Mouse (Mus musculus): ENCODE measurements around the gene Cfap54. TPM values are rescaled to one million over a fixed set of nuclear protein-coding genes. Genes with fewer than 3 reads are reported as not detected.
A peak's percentile ranks its signal among the peaks of the same experiment; 100 is the strongest.

Gene Cfap54
- total RNA-seq, 1 experiment from 2014 or later = 6.5 TPM

DNA sequence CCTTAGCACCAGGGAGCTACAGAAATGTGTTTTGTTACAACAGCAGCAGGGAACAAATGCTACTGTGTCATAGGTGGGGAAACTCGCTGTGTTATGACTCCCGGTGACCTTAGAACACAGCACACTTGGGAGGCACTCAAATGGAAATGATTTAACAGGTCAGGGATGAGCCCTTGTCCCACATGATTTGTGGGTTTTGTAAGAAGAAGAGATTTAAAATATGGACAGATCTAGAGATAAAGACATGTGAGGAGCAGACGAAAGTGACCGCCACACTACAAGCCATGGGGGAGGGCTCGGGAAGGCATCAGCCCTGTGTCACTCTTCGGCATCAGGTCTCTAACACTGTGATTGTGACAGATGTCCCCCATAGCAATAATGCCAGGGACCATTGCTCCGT lies 144.3 kb downstream of the Cfap54 start:
- no peak for DNase-seq

DNA sequence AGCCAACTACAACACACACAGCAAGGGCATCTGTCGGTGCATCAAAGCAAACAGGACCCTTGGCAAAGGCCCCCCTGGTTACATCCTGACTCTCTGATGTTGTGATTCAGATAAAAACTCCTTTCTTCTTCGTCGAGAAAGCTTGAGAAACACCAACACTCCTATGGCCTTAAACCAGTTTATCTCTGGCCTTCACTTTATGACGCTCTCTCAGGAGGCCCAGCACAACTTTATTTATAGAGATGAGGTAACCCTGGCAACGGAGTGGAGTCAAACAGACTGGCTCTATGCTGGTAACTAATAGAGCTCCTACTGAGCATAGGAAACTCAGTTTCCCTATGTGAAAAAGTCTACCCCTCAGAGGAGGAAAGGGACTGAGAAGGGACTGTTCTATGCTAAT lies 146.9 kb downstream of the Cfap54 start:
- peak; percentile 8 for DNase-seq

DNA sequence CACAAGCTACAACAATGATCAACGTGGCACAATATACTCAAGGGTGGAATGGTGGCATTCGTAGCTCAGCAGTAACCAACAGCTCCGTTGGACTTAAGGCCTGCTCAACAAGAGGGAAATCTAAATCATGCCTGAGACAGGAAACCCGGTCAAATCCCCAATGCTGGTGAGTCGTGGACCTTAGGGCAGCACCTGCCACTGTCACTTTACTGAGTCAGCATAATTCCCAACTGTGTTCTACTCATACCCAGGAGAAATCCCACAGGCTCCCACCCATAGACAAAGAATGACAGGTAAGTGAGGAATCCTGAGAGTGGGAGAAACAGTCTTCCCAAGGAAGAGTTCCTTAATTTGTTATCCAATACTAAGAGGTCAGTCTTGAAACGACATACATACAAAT lies 147.8 kb downstream of the Cfap54 start:
- no peak for DNase-seq

DNA sequence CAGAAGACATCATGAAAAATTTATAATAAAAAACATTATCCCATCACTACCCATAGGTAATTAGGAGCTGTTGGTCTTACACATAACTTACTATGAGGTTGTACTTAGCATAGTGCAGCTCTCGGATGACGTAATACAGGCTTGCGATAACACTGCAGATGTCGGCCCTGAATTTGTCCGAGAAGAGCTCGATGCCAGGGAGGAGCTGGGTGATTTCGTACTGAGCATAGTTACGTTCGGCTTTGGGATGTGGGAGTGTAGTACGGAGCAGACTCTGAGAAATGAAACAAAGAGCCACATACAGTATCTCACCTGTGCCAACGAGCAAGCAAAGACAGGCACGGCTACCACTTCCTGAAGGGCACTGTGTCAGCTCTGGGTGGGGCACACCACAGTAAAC lies 149.0 kb downstream of the Cfap54 start:
- no peak for DNase-seq

DNA sequence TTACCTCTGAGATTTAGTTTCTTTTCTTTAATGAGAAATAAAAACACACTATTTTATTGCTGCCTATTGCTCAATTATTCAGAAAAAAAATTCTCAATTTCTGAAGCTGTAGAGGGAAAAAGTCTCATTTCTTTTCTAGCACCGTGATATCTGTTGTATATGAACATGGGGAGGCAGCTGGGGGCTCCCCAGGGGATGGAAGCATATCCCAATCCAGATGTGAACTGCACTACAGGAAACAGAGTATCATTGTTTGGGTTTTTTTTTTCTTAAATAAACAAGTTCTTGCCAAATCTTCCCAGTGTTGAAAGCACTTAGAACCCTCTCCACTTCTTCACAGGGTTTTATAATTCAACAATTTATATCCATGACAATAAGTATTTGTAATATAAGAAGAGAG lies 151.4 kb downstream of the Cfap54 start:
- no peak for DNase-seq

DNA sequence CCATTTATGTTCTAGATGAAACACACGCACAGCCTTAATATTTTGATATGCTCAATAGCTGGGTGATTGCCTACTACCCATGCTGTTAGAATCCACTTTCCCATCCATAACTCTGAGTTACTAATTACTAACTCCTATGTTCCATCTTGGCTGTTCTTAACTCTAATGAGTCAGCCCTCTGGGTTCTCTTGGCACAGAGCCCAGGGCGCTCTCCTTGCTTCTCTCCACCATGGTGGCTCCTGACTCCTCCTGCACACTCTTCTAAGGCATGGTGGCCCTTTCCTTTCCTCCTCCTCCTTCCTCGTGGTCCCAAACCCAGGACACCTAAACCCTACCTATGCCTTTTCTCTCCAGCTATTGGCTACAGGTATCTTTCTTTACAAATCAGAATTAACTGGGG lies 153.2 kb downstream of the Cfap54 start:
- peak; percentile 78 for DNase-seq

DNA sequence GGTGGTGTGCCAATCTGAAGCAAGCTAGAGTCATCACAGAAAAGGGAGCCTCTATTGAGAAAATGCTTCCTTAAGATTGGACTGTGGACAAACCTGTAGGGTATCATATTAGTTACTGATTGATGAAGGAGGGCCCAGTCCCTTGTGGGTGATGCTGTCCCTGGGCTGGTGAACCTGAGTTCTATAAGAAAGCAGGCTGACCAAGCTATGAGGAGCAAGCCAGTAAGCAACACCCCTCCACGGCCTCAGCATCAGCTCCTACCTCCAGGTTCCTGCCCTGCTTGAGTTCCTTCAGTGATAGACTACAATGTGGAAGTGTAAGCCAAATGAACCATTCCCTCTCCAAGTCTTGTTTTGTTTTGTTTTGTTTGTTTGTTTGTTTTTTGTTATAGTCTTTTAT lies 162.9 kb downstream of the Cfap54 start:
- no peak for DNase-seq

DNA sequence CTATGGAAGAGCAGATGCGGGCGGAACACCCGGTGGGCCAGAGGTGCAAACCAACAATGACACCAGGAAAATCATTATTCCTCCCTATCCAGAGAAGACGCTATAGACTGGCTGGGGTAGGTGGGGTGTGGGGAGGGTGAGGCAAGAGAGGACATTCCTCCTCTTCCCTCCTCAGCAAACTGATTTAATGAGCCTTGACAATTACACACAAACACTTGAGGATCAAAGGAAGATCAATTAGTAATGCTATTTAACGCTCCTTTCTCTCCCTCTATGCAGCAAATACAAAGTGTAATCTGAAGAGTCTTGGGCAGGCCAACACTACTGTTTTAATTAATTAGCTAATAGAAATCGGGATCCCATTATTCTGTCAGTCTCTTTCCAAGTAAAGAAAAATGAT lies 174.2 kb downstream of the Cfap54 start:
- no peak for DNase-seq

DNA sequence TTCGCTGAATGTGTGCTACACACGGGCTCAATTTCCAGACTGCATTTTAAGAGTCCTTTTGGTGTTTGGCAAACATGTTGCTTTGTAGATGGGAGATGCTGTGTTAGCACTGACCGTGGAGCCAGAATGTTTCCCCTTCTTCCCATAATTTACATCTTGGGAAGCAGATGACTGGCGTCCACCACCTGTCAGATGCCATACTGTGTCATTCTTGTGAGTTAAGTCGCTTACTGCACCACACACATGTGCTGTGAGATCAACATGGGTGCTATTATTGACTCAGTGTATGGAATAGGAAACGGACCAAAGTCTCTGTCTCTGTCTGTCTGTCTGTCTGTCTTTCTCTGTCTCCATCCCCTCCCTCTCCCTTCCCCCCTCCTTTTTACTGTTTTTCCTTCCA lies 193.0 kb downstream of the Cfap54 start:
- DNase-seq = no peak

DNA sequence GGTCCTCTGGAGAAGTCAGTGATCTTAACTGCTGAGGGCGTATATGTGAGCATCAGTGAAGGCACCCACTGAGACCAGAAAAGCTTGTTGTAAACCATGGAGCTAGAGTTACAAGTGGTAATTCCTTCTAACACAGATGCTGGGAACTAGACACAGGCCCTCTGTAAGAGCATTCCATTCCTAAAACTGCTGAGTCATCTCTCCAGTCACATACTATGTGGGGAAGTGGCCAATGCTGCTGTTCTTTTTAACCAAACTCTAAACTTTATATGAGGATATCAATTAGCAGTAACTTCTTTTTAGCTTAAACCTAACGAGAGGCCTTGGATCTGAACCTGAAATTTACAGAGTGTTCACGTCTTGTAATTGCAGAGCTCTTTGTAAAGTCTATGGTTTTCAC lies 203.4 kb downstream of the Cfap54 start:
- DNase-seq = no peak

DNA sequence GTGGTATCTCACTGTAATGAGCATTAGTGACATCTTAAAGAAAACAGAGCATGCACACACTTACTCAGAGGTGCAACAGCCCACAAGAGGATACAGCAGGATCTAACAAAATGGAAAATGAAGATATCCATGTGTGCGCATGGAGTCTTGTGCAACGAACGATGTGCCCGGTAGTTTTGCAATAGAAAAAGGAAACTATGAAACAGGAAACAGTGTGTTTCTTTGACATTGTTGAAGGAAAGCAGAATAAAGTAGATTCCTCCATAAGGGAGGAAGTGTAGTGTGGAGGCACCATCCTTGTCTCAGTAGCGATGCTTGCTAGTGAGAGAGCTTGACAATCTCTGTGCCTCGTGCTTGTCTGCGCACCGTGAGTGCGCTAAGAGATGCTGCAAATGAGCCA lies 240.4 kb downstream of the Cfap54 start:
- no peak for DNase-seq

DNA sequence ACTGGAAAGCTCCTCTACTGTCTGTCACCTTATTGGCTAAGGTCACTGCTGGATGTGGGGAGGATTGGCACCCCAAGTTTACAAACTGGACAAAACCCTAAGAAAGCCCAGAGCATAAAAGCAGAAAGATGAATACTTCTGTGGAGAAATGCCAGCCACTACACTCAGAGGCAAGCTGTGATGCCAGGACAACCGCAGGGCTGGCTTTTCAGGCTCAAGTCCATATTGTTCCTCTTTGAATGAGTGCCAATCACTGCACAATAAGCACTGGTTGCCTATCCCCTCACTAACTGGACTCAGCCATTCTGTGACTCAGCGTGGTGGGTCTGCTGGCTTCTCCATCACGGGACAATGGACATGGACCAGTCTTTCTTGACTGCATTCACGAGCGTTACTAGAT lies 243.8 kb downstream of the Cfap54 start:
- no peak for DNase-seq

DNA sequence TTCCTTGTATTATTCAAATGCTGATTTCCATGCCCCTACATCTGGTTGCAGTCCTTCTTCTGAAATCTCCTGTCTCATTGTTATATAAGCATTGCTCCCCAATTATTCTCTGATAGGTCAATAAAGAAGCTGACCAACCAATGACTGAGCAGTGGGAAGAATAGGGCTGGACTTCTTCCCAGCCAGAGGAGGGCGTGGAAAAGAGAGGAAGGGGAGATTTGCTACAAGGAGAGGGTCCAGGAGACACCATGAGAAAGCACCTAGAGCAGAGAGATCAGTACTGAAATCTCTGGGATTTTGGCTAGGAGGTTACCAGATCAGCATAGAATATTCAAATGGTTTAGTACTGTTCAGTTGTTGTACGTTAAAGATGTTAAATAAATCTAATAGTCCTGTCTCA lies 244.4 kb downstream of the Cfap54 start:
- no peak for DNase-seq

DNA sequence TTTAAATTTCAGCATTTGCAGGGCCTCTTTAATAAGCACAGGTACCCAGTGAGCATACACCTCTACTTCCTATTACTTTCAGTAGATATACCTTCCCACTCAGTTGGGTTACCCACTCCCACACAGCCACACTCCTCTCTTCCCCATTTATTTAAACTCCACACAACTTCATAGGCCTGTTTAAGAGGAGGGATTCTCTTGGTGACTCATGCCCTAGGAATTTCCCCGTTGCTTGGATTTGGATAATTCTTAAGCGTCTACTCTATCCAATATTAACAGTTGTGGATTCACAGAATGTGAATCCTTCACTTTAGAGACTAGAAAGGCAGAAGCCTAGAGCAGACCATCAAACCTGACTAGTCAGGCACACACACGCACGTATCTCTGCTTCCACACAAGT lies 259.9 kb downstream of the Cfap54 start:
- no peak for DNase-seq

DNA sequence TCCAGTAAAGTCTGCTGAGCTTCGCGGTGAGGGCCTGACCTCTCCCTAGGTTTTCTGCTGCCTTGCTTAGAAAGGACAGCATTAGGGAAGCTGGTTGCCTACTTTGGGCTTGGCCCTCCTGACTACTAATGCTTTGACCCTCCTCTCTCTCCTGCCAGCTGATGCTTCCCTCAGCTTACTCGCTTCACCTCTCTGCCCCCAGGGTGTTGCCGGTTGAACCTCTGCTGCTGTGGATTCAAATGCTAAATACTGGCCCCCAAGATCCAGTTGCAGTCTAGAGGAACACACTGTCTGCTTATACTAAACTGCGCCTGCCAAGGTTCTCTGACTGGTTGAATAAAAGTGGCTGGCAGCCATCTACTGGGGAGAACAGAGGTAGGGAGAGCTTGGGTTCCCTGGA lies 263.2 kb downstream of the Cfap54 start:
- no peak for DNase-seq

DNA sequence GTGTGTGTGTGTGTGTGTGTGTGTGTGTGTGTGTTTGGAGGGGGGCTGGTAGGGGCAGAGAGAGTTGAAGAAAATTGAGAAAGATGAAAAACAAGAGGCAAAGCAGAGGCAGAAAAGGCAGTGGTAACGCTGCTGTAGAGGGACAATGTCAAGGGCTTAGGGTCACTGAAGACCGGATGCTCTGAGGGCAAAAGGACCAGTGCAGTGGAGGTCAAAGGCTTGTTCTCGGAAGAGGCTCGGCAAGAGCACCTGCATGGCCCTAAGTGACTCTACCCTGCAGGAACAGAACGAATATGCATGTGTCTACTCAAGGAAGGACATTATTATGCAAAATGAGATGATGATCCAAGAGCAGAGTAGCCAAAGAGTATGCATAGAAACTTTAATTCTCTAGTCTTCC lies 264.5 kb downstream of the Cfap54 start:
- DNase-seq = no peak

DNA sequence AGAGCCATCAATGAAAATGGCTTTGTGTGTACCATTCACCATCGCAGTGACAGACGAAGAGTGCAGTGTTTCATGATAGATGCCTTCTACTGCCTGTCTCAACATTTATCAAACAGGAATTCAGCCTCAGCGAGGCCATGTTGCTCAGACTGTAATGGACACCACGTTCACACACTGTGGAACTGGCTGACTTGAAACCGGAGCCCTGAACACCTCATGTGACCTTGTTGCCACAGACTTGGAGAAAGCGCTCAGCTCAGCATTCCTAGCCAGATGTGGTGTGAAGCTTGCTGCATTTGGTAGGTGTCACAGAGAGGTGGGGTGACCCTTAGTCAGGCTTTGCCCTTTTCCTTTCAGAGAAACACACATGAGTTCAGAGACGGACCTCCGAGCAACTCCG lies 270.5 kb downstream of the Cfap54 start:
- no peak for DNase-seq

DNA sequence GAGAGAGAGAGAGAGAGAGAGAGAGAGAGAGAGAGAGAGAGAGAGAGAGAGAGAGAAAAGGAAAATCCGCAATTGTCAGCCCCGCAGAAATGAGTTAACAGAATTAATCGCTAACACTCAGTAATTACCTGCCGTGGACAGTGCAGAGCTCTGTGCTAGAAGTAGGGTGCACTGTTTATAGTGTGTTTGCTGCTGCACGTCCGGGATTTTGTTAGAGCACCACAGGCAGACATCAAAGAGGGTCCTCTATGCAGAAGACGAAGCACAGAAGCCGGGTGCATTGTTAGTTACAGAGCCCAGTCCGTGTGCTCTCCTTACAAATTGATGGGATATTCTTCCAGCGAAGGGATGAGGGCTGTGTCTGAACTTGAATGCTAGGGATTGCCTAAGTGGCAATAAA lies 289.5 kb downstream of the Cfap54 start:
- no peak for DNase-seq

DNA sequence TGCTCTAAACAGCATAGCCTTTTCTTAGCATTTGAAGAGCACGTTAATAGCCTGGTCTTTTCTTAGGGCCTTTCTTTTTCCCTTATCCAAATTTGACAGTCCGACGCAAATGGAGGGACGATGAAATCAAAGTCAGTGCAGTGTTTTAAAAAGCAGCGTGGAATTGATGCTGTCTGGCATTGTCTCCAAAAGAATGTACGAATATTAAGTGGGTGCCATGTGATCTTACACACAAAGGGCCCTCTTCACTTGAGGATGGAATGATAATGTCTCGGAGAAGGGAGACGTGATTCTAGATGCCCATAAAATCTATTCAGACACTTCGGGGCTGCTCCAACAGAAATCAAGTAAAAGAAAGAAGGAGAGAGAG lies 289.9 kb downstream of the Cfap54 start:
- no peak for DNase-seq

DNA sequence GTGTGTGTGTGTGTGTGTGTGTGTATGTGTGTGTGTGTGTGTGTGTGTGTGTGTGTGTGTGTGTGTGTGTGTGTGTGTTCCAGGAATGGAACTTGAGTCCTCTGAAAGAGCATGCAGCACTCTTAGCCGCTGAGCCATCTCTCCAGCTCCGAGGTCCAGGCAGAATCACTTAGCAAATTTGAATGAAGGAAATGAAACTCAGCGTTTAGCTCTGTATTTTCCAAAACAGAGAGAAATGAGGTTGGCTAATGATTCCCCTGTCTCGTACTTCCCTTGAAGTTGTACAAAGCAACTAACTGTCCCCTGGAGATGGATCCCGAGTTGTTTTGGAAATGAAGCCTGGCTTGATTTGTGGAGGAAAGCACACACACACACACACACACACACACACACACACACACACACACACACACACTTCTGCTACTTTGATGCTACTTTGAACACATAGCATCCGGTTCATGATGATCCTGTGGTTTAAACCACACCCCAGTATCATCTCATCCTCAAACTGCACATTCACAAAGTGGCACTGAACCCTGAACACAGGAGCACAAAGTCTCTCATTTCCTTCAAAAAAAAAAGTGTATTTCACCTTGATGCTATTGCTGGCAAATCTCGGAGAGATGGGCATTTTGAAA lies 290.4 kb downstream of the Cfap54 start:
- no peak for DNase-seq

DNA sequence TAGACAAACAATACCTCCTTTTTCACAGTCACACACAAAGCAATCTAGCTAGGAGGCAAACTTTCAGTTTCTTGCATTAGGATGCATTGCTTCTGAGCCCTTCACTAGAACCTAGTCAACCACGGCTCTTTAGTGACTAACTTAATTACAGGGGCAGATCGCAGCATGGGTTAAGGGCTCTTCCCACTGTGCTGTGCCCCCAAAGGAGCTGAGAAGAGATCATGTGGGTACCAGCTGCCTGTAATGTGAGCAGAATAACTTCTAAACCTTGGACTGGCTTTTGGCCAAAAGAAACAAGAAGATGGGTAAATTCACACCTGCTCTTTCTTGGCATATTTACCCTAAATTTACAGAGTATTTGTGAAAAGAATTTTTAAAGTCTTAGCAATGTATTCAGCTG lies 291.2 kb downstream of the Cfap54 start:
- DNase-seq = no peak

DNA sequence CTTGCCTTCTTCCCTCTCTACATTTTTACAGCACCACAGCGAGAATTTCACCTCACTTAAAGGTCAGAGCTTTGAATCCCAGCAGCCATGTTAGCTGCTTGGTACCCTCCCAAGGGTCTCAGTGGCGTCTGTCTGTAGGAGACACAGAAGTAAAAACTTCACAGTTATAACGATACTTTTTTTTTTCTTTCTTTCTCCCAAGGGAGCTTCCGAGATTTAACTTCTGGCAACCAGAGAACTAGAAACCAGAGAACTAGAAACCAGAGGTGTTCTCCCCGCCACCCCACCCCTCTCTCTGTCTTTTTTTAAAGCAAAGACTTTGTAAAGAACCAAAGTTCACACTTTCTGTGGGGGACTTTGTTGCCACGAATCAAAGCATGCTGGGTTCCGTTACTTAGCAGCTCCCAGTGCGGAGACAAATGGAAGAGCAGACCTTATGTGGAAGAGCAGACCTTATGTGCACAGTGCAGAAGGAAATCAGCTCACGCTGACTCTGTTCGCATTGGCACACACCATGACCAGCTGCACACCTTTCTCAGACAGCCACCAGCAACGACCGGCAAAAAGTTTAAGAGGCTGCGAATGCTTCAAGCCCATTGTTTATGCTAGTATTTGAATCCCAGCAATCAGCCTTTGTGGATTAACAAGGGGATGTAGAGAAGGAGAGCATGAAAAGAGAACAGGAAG lies 292.9 kb downstream of the Cfap54 start:
- DNase-seq = no peak

DNA sequence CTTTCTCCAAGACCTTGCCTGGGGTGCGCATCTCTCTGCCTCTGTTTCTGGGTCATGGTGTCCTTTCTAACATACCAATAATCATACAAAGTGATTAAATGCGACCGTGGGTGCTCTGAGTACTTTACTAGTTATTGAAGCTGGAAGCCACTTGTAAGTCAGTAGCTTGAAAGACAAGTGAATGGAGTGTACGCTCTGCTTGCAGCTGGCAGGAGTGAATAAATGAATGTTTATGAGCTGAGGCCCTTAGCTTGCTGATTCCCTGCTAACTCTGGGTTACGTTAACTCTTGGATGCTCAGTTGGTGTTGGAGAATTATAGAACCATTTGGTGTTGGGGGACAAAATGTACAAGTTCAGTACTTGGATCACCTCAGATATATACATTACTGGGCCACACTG lies 298.7 kb downstream of the Cfap54 start:
- no peak for DNase-seq

DNA sequence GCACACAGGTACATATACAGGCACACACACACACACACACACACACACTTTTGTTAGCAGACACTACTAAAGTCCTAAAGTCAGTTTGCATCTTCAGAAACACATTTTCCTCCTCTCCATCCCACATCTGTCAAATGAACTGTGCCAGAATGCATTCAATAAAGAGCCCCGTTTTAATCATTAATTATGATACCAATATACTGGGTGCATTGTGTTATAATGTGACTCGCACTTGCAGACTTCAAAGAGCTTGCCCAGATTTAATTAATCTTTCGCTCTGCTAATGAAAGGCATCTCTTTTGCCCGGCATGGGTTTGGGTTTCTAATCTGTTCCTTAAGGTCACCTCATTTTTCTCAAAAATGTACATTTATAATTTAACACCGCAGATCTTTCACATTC lies 327.1 kb downstream of the Cfap54 start:
- no peak for DNase-seq

DNA sequence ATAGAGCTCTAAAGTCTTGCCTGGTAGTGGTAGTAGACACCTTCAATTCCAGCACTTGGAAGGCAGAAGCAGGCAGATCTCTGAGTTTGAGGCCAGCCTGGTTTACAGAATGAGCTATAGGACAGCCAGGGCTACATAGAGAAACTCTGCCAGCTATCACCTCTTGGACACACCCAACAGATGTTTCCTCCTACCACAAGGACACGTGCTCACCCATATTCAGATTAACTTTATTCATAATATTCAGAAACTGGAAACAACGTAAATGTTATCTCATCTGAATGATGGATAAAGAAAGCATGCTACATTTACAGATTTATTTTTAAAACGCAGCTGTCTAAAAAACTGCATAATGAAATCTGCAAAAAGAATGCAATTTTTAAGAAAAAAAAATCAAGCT lies 351.1 kb downstream of the Cfap54 start:
- no peak for DNase-seq

Data from adrenal gland, postnatal 25 days (tissue).